Mouse (Mus musculus): ENCODE measurements at regions not wholly inside any gene's neighbourhood (a gene's known extent, or its start where the extent isn't known, plus 50 kb on each side); places are given as distances from the start of the nearest gene placed in this dataset.

DNA sequence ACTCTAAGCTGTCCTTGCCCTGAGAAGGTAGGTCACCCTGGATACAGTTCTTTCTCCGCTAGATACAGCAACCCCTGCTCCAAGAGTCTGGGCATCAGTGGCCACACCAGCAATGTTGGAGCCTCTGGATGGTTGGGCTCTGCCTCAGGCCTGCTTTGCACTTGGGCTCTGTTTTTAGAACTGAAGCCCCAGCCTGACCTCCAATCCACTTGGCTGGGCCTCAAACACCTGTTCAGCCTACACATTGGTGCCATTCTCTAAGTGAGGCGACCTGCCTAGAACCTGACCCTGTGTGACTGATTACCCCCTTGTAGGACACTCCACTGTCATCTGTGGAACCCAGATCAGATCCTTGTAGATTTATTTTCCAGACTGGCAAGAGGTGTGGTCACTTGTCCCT is 289.8 kb downstream of the Gm826 start:
- no peaks in the 10 kb centered on the region for H3K9me3 ChIP-seq (ENCODE audit: control insufficient read depth, low read length)
- 0 out of 2 replicates have a peak, but pooled peaks cover 2% of the 10 kb centered on the region for H3K4me1 ChIP-seq (replicated peaks; ENCODE audit: control insufficient read depth, insufficient read depth, low read length)
- DNase-seq (ENCODE audit: low spot score), result no peak
- H3K4me3 ChIP-seq (ENCODE audit: low read depth, low read length), result no peak overlapping the region
- H3K9ac ChIP-seq (ENCODE audit: low read length), result no peak overlapping the region
- H3K36me3 ChIP-seq (ENCODE audit: control insufficient read depth, insufficient read depth, low read length), result no peaks in the 10 kb centered on the region
- no peaks in the 10 kb centered on the region for H3K27me3 ChIP-seq (ENCODE audit: control insufficient read depth, insufficient read depth, low read length)
- ATAC-seq (replicated peaks; ENCODE audit: low FRiP score), result no peak
- no peak overlapping the region for H3K4me2 ChIP-seq (ENCODE audit: low read depth, low read length, severe bottlenecking)
- no peak overlapping the region for H3K27ac ChIP-seq (ENCODE audit: low read depth, low read length)
- 90% methylated on average over 2 of the region's 2 CpGs for WGBS

GRCm38 (mm10) chr2:160029432-160029831 is 304.5 kb downstream of the Gm826 start:
- no peak for ATAC-seq (replicated peaks; ENCODE audit: low FRiP score)
- no peak overlapping the region for H3K9ac ChIP-seq (ENCODE audit: low read length)

GRCm38 (mm10) chr2:160028459-160028858 is 305.5 kb downstream of the Gm826 start:
- H3K9me3 ChIP-seq (ENCODE audit: control insufficient read depth, low read length), result no peaks in the 10 kb centered on the region
- no peaks in the 10 kb centered on the region for H3K27me3 ChIP-seq (ENCODE audit: control insufficient read depth, insufficient read depth, low read length)
- 87% methylated on average over 2 of the region's 2 CpGs for WGBS
- no peak overlapping the region for H3K4me3 ChIP-seq (ENCODE audit: low read depth, low read length)
- DNase-seq (ENCODE audit: low spot score) (no peak), ATAC-seq (replicated peaks; ENCODE audit: low FRiP score) (no peak)
- no peak overlapping the region for H3K4me2 ChIP-seq (ENCODE audit: low read depth, low read length, severe bottlenecking)
- H3K36me3 ChIP-seq (ENCODE audit: control insufficient read depth, insufficient read depth, low read length), result no peaks in the 10 kb centered on the region
- no peaks in the 10 kb centered on the region for H3K4me1 ChIP-seq (replicated peaks; ENCODE audit: control insufficient read depth, insufficient read depth, low read length)
- no peak overlapping the region for H3K27ac ChIP-seq (ENCODE audit: low read depth, low read length)
- no peak overlapping the region for H3K9ac ChIP-seq (ENCODE audit: low read length)

More at GRCm38 (mm10) chr2:160029432-160029831, 304.5 kb downstream of the Gm826 start:
- no peaks in the 10 kb centered on the region for H3K9me3 ChIP-seq (ENCODE audit: control insufficient read depth, low read length)
- no peak overlapping the region for H3K4me2 ChIP-seq (ENCODE audit: low read depth, low read length, severe bottlenecking)
- H3K27ac ChIP-seq (ENCODE audit: low read depth, low read length), result no peak overlapping the region
- no peak overlapping the region for H3K4me3 ChIP-seq (ENCODE audit: low read depth, low read length)
- no peaks in the 10 kb centered on the region for H3K4me1 ChIP-seq (replicated peaks; ENCODE audit: control insufficient read depth, insufficient read depth, low read length)
- WGBS, result 81% methylated on average over 1 of the region's 1 CpGs
- H3K27me3 ChIP-seq (ENCODE audit: control insufficient read depth, insufficient read depth, low read length), result no peaks in the 10 kb centered on the region
- no peaks in the 10 kb centered on the region for H3K36me3 ChIP-seq (ENCODE audit: control insufficient read depth, insufficient read depth, low read length)
- DNase-seq (ENCODE audit: low spot score), result no peak

DNA sequence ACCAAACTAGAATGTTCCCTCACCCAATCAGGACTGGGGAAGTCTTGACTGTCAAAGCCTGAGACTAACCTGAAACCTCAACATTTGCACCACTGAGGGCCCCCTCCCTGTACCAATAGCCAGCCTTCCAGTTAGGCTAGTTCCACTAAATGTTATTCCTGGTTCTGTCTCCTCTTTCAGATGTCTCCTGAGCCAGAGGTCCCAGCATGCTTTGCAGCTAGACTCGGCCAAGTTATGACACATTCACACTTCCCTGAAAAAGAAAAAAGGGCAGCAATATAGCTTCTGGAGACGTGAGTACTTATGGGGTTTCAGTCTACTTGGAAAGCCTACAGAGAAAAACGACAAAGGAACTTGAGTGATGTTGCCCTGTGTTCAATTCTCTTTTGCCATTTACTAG is 308.1 kb downstream of the Gm826 start:
- no peak overlapping the region for H3K4me2 ChIP-seq (ENCODE audit: low read depth, low read length, severe bottlenecking)
- no peak overlapping the region for H3K9ac ChIP-seq (ENCODE audit: low read length)
- WGBS, result 85% methylated on average over 3 of the region's 3 CpGs
- H3K4me1 ChIP-seq (replicated peaks; ENCODE audit: control insufficient read depth, insufficient read depth, low read length), result no peaks in the 10 kb centered on the region
- ATAC-seq (replicated peaks; ENCODE audit: low FRiP score) (no peak), DNase-seq (ENCODE audit: low spot score) (no peak)
- no peaks in the 10 kb centered on the region for H3K27me3 ChIP-seq (ENCODE audit: control insufficient read depth, insufficient read depth, low read length)
- no peak overlapping the region for H3K4me3 ChIP-seq (ENCODE audit: low read depth, low read length)
- no peaks in the 10 kb centered on the region for H3K36me3 ChIP-seq (ENCODE audit: control insufficient read depth, insufficient read depth, low read length)
- no peaks in the 10 kb centered on the region for H3K9me3 ChIP-seq (ENCODE audit: control insufficient read depth, low read length)
- H3K27ac ChIP-seq (ENCODE audit: low read depth, low read length), result no peak overlapping the region

- H3K36me3 ChIP-seq (ENCODE audit: control insufficient read depth, insufficient read depth, low read length), result no peaks in the 10 kb centered on the region
- WGBS, result 67% methylated on average over 4 of the region's 4 CpGs
- DNase-seq (ENCODE audit: low spot score) (no peak), ATAC-seq (replicated peaks; ENCODE audit: low FRiP score) (no peak)
- H3K4me2 ChIP-seq (ENCODE audit: low read depth, low read length, severe bottlenecking), result no peak overlapping the region
- no peak overlapping the region for H3K9ac ChIP-seq (ENCODE audit: low read length)
- H3K4me1 ChIP-seq (replicated peaks; ENCODE audit: control insufficient read depth, insufficient read depth, low read length), result no peaks in the 10 kb centered on the region; the same call in 1 of the 2 replicates
- H3K4me3 ChIP-seq (ENCODE audit: low read depth, low read length), result no peak overlapping the region
- H3K9me3 ChIP-seq (ENCODE audit: control insufficient read depth, low read length), result no peaks in the 10 kb centered on the region
- no peaks in the 10 kb centered on the region for H3K27me3 ChIP-seq (ENCODE audit: control insufficient read depth, insufficient read depth, low read length)
- no peak overlapping the region for H3K27ac ChIP-seq (ENCODE audit: low read depth, low read length)
Measured at GRCm38 (mm10) chr2:160021541-160021940, 312.4 kb downstream of the Gm826 start.

DNA sequence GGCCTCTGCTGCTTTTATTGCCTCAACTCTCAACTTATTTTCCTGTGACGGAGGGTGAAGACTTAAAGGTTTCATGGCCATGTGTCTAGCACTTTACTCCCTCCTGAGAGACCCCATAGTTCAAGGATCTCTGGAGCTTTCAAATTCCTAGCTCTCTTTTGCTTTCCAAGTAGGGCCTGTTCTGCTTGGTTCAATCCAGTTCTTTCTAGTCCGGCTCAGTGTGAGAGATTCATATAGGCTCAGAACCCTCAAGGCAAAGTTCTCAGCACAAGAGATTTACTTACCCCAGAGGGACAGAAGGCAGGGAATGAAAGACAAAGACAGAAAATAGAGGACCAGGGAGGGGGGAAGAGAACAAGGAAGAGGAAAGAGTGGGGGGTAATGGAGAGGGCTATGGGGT is 313.1 kb downstream of the Gm826 start:
- Histone ChIP-seq H3K4me2 (ENCODE audit: low read depth, low read length, severe bottlenecking) (no peak overlapping the region), H3K36me3 (ENCODE audit: control insufficient read depth, insufficient read depth, low read length) (no peaks in the 10 kb centered on the region), H3K27ac (ENCODE audit: low read depth, low read length) (no peak overlapping the region), H3K9me3 (ENCODE audit: control insufficient read depth, low read length) (no peaks in the 10 kb centered on the region), H3K27me3 (ENCODE audit: control insufficient read depth, insufficient read depth, low read length) (no peaks in the 10 kb centered on the region), H3K4me3 (ENCODE audit: low read depth, low read length) (no peak overlapping the region), H3K9ac (ENCODE audit: low read length) (no peak overlapping the region), H3K4me1 (replicated peaks; ENCODE audit: control insufficient read depth, insufficient read depth, low read length) (no peaks in the 10 kb centered on the region; the same call in 1 of the 2 replicates)
- WGBS, result 86% methylated on average over 2 of the region's 2 CpGs
- no peak for DNase-seq (ENCODE audit: low spot score)
- ATAC-seq (replicated peaks; ENCODE audit: low FRiP score), result no peak

DNA sequence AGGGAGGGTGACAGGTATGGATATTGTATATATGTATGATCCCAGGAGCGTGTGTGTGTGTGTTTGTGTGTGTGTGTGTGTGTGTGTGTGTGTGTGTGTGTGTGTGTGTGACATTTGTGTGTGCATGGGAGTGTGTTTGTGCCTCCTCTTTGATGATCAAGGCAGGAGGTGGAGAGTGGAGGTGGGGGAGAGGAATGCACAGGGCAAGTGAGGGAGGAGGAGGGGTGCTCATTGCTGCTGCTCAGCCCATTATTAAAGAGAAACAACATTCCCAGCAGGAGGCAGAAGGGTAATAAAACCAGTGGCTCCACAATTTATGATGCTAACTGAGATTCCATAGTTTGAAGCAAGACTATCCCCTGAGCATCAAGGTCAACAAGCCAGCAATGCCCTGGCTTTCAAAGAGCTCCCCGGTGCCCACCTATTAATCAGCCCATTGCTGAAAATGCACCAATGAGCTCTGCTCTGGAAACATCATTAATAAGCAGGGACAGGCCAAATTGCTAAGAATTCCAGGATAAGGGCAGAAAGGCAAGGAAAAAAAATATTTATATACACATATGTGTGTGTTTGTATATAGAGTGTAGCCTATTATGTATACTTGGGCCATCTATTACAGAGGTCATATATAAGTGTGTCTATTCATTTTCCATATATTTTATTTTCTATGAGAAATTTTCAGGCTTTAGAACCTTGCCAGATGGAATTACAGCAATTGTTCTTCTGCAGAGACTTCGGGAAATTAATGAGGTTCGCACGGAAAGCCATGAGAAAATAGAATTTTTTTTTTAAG is 316.7 kb downstream of the Gm826 start:
- Histone ChIP-seq H3K9me3 (ENCODE audit: control insufficient read depth, low read length) (no peaks in the 10 kb centered on the region), H3K4me1 (replicated peaks; ENCODE audit: control insufficient read depth, insufficient read depth, low read length) (no peaks in the 10 kb centered on the region; the same call in 1 of the 2 replicates), H3K27ac (ENCODE audit: low read depth, low read length) (no peak overlapping the region), H3K9ac (ENCODE audit: low read length) (no peak overlapping the region), H3K36me3 (ENCODE audit: control insufficient read depth, insufficient read depth, low read length) (no peaks in the 10 kb centered on the region), H3K4me3 (ENCODE audit: low read depth, low read length) (no peak overlapping the region), H3K27me3 (ENCODE audit: control insufficient read depth, insufficient read depth, low read length) (no peaks in the 10 kb centered on the region), H3K4me2 (ENCODE audit: low read depth, low read length, severe bottlenecking) (no peak overlapping the region)
- DNase-seq (ENCODE audit: low spot score) (no peak), ATAC-seq (replicated peaks; ENCODE audit: low FRiP score) (no peak)
- WGBS, result 42% methylated on average over 5 of the region's 5 CpGs

DNA sequence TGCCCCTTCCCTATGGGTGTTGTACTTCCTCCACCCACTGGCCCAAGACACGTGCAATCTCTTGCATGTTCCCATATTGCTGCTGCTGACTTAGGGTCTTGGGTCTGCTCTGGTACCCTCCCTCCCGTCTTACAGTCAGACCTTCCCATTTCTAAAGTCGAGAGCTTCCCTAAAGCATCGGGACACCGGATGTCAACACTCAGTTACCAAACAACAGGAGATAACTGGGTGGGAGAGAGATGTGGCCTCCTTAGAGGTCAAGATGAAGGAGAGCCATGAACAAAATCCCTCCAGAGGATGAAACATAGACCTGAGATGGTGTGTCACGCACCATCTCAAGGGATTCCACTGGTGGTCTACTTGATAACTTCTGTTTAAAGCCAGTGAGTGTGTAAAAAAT is 322.5 kb downstream of the Gm826 start:
- no peaks in the 10 kb centered on the region for H3K27me3 ChIP-seq (ENCODE audit: control insufficient read depth, insufficient read depth, low read length)
- H3K4me1 ChIP-seq (replicated peaks; ENCODE audit: control insufficient read depth, insufficient read depth, low read length), result no peaks in the 10 kb centered on the region
- H3K9ac ChIP-seq (ENCODE audit: low read length), result no peak overlapping the region
- H3K4me2 ChIP-seq (ENCODE audit: low read depth, low read length, severe bottlenecking), result no peak overlapping the region
- H3K27ac ChIP-seq (ENCODE audit: low read depth, low read length), result no peak overlapping the region
- DNase-seq (ENCODE audit: low spot score), result no peak
- H3K4me3 ChIP-seq (ENCODE audit: low read depth, low read length), result no peak overlapping the region
- no peak for ATAC-seq (replicated peaks; ENCODE audit: low FRiP score)
- WGBS, result 87% methylated on average over 6 of the region's 6 CpGs
- no peaks in the 10 kb centered on the region for H3K36me3 ChIP-seq (ENCODE audit: control insufficient read depth, insufficient read depth, low read length)
- H3K9me3 ChIP-seq (ENCODE audit: control insufficient read depth, low read length), result no peaks in the 10 kb centered on the region

DNA sequence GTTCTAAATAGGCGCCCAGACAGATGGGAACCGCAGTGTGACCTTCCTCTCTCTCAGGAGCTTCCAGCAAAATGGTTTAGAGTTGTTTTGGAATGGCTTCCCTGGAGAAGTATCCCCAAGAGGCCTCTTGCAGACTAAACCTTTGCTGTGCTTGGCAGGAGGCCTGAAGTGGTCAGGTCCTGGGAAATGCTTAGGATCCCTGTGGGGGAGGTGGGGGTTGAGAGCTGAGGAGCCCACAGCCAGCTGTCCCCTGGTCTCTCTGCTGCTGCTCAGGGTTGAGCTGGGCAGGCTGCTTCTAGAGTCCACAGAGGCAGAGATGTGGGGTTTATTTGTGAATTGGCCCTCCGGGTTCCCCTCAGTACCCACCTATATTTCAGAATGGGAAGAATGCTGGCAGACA is 331.3 kb downstream of the Gm826 start:
- ATAC-seq (replicated peaks; ENCODE audit: low FRiP score) (no peak), DNase-seq (ENCODE audit: low spot score) (no peak)
- Histone ChIP-seq H3K4me3 (ENCODE audit: low read depth, low read length) (no peak overlapping the region), H3K9me3 (ENCODE audit: control insufficient read depth, low read length) (no peaks in the 10 kb centered on the region), H3K27ac (ENCODE audit: low read depth, low read length) (no peak overlapping the region), H3K27me3 (ENCODE audit: control insufficient read depth, insufficient read depth, low read length) (no peaks in the 10 kb centered on the region), H3K9ac (ENCODE audit: low read length) (no peak overlapping the region), H3K4me2 (ENCODE audit: low read depth, low read length, severe bottlenecking) (no peak overlapping the region), H3K36me3 (ENCODE audit: control insufficient read depth, insufficient read depth, low read length) (no peaks in the 10 kb centered on the region), H3K4me1 (replicated peaks; ENCODE audit: control insufficient read depth, insufficient read depth, low read length) (no peaks in the 10 kb centered on the region)
- WGBS, result 82% methylated on average over 3 of the region's 3 CpGs

All from forebrain, embryonic 11.5 days (tissue).